Mouse (Mus musculus): ENCODE results near the gene Fbxw2.

DNA sequence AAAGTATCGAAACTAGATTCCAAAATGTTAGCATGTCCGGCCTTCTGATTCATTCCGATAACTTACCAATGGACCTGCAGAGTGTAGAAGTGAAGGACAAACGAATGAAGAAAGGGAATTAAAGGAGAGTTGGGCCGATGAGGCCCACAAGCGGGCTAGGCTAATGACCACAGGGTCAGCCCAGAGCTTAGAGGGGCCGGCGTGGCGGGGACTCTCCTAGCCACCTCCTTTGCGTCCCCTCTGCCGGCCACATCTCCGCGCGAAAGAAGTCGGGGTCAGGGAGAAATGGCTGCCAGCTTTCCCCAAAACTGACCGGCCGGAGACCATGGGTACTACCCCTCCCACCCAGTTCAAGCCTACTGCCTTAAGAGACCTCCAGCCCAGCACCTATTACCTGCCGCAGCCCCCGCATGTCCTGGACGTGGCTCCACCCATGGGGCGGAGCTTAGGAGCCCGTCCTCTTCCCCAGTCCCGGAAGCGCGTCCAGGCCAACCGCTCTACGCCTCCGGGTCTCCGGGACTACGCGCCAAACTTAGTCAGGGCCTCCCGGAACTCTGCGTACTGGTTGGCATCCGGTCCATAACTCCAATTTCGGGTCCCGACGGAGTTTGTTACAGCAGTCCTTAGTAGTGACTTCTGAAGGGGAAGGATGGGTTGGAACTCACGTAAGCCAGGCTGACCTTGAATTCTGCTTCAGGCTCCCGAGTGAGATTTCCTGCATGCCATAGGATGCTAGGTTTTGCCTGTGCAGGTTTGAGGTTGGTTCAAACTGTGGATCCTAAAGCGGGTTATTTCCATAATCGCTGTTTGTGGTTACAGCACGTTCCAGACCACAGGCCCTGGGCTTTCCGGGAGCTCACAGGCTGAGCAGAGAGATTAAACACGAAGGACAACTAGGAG is 26.5 kb downstream of the Fbxw2 start, which contains the start of gene Rabepk:
- TF ChIP-seq CTCF (conservative IDR thresholded peaks at IDR 0.05; ENCODE audit: low read length) = no peak
- no peak for TF ChIP-seq NANOG (IDR thresholded peaks at IDR 0.05; ENCODE audit: borderline replicate concordance, low read length)
- TF ChIP-seq POU5F1 (IDR thresholded peaks at IDR 0.05; ENCODE audit: borderline replicate concordance, low read length) = no peak
